Mouse (Mus musculus) embryo, embryonic 9.5 days (tissue): Measurements from ENCODE around the gene Plxna2.

Source experiments
- DNase-seq: peaks from one replicate; pipeline ENCODE4 v3.0.0-alpha.2; 2017; ENCODE audit errors: extremely low spot score

The Plxna2 gene

DNA sequence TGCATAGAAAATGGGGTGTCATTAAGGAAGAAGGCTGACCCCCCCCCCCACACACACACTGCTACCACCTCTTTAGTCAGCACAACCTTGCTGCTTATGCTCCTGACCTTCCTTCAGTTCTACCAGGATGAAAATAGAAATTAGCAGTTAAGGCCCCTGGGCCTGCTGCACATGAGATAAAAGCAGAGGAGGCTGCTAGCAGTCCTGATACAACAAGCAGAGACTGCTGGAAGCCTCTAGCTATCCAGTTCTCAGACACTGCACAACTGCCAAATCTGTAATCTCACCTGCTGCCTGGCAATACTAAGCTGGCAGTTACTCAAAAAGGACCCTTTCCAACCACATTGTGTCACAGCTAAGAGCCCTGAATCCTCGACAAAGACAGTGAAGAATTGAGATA lies 197.5 kb downstream of the Plxna2 start:
- DNase-seq = no peak

DNA sequence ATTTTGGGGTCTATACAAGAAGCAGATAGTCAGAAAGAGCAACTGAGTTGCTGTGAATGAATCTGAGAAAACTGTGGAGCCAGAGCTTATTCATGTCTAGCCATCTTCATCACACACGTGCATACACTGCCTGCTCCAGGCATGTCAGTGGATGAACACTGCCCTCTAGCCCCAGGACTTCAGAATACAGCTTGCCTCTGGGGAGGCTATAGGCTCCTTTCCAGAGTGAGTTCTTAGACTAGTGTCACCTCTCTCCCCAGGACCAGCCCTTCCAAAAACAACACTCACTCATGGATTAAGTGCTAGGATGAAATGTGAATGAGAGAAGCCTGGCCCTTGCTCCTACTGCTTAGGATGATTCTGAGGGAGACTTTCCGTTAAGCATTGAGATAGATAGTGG lies 198.9 kb downstream of the Plxna2 start:
- peak; percentile 65 for DNase-seq

DNA sequence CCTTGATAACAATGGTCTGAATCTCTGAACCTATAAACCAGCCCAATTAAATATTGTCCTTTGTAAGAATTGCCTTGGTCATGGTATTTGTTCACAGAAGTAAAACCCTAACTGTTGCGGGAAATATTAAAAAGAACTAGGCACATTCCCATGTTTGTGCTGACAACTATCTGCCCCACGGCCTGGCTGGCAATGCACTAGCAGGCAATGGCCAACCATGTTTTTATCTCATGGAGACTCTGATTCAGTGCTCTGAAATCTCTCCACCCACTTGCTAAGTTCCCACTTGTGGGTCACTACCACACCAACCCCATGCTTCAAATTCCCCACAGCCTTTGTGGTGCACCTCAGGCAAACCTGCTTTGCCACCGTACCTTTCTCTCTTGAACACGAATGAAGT lies 202.9 kb downstream of the Plxna2 start:
- no peak for DNase-seq

DNA sequence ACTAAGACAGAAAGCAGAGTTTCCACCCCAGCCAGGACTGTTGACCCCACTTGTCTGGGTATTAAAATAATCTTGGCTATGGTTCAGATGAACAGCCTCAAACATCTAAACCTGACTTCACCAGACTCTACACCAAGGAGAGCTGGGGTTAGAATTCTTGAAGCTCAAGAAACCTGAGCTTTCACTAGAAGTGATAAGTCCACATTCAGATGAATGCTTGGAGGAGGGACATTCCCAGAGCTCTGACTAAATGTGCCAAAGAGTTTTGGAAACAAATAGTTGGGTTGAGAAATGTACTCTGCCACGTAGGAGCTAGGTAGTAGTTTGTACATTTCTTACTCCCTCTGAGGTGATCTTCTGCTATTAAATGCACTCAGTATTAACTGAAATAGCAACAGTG lies 203.7 kb downstream of the Plxna2 start:
- DNase-seq = no peak

DNA sequence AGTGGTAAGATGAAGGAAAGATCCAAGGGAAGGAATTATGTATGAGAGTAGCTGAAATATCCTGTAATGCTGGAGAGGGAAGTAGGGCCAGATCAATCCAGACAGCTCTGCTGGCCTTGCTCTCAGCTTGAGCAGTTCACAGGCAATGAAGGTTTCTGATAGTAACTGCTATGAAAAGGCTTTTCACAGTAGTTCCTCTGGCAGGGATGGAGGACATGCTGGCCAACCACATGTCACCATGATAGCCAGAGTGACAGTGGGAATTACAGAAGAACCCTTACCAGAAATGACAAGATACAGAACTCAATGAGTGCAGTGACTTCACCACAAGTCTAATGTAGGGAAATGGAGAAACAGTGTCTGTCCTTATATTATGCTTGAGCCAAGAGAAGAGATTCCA lies 210.3 kb downstream of the Plxna2 start:
- no peak for DNase-seq

DNA sequence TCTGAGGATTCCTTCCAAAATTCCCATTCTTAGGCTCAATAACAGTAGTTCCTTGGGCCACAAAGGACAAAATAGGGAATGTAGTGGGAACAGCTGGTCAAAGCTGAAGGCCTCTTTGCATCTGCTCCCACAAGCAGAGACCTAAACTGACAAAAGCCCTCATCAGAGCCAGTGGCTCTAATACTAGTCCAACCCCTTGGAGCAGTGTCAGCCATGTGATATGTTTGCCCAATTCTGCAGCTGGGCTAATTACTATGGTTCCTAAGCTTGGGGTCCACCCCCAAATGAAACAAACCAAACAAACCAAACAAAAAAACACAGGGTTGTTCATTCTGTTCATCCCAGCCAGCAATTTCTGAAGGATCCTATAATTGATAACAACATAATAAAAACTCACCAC lies 217.2 kb downstream of the Plxna2 start:
- no peak for DNase-seq

DNA sequence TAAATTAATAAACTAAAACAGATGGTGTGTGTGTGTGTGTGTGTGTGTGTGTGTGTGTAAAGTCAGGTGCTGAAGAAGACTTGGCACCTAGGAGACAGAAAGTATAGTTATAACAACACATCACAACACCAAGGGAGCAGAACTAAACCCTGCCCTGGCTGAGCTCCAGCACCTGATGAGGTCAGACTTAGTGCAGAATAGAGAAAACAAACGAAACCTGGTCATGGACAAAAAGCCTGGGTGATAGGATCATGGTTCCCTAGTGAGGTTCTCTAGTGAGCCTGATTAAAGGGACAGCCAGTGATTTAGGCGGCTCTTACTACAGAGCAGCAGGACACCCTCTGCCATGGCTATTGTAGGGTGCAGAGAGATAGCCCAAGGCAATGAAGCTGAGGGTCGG lies 218.2 kb downstream of the Plxna2 start:
- DNase-seq = no peak

DNA sequence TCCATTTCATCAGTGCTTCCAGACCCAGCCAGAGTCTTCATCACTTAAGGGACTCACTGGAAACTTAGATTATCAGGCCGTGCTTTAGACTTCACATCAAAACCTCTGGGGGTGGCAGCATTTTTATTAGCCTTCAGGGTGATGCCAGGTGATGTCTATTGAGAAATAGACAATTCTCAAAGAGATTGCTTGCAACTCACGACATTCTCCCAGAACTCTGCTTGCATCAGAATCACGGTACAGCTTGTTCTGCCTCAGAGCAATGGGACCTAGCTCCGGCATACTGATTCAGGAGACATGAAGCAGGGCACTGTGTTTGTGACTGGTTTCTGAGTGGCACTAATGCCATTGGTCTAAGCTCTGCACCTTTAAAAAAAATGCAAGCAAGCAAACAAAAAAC lies 218.7 kb downstream of the Plxna2 start:
- DNase-seq = no peak

DNA sequence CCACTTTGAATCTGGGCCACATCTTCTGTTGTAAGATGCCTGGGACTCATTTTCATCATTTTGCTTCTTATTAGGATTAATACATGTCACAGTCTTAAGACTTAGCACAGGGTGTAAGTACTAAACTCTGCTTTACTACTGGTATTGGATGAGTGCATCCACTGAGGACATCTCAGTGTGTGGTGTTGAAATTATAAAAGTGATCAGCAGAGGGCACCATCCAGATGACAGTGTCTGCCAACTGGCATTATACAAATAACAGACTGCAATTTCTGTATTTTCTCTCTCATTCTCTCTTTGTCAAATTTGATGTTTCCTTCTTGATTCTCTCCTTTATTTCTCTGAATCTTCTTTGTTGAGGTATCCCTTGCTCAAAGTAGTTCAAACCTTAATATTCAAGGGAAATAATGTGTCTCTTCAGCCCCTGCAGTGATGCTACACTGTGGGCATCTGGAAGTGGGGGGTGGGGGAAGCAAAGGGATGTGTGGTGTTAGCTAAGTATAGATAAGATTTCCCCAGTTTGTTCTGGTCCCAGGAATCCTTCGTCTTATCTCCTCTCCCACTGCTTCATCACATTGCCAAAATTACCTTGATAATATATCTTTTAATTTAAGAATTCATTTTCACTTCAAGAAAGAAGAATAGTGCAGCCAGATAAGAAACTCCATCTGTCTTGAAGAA lies 221.4 kb downstream of the Plxna2 start:
- peak; percentile 10 for DNase-seq

DNA sequence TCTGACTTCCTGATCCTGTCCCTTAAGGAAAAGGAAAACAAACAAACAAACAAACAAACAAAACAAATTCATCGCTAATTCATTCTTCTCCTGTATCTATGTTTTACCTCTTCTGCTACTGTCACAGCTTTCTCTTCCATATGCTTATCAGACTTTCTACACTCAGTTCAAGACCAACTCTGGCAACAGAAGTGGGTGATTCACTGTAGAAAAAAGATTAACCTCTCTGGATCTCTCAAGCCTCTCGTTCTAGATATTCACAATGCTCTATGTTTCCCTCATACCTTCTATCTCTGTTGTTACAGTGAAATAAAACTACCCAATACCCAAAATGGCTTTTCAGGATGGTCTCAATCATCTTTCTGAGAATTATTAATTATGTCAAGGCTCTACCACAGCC lies 225.0 kb downstream of the Plxna2 start:
- DNase-seq = no peak

DNA sequence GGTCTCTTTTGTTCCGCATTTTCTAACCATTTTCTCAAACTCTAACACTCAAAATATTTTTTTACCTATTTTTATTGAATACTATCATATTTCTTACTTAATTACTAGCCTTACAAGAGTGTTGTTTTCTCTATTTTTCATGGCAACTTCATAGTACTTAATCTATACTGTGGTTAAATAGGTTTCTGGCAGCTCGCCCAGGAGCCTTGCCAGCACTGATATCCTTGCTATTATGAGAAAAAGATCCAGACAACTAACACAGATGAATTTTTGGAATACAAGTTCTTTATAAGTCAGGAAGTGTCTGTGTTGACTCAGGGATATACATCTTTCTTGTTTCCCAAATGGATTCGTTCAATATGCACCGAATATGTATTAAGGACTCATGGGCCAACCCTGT lies 229.0 kb downstream of the Plxna2 start:
- no peak for DNase-seq

DNA sequence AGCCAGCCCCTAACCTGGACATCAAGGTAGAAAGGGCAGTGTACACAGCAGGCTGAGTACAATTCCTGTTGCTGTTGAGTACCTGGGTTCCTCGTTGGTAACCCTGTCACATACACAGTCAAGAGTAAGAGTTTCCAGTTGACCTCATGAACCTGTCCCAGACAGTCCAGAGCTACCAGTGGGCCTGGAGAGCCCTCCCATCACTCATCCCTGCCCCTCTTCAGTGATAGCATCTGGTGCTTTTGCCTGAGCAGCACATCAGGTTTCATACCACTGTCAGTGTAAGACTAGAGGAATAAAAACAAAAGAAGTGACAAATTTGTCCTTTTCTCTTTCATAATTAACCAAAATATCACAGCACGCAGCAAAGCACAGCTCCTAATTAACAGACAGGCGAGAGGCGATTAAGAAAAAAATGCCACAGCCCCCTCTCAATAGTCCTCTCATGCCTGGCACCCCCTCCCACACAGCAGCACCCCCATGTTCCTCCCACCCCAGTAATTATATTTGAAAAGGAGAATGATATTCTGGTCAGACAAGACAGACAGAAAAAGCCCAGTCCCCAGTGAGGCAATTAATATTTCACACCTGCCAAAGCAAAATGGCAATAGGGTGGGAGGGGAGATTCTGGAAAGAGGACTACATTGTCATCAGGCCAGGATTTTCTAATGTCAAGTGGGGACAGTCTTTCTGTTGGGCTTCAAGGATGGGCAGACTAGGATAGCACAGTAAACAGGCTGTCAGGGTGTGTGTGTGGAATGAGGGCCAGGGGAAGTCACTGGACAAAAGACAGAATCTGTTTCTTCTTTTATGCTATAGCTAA lies 233.4 kb downstream of the Plxna2 start:
- DNase-seq = no peak

DNA sequence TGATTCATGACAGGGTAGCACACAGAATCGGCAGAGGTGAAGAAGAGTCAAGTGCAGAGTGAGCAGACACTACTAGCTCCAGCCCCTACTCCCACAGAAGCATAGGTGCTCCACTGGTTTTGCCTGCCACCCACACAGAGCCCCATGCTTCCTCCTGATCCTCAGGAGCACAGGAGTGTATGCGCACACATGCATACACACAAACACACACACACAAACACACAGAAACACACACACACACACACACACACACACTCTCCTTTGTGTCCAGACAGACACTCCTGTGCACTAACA lies 234.0 kb downstream of the Plxna2 start:
- DNase-seq = no peak
